Mouse (Mus musculus) testis, adult 2 months (tissue): ENCODE data around the gene Vps18.

ENCODE experiments used
- CTCF ChIP-seq: fragments of 200-500 bp; IDR thresholded peaks from 2 replicates; pipeline ENCODE4 v1.5.1; 2012; ENCODE audit warnings: low read depth, mild to moderate bottlenecking, inconsistent platforms, low read length, moderate library complexity; ENCODE audit not compliant: control insufficient read depth, insufficient read depth, insufficient replicate concordance
- POLR2A ChIP-seq: fragments of 200-500 bp; IDR thresholded peaks from 2 replicates; pipeline ENCODE4 v1.6.1; 2012; ENCODE audit warnings: low read depth, mild to moderate bottlenecking, inconsistent platforms, low read length, moderate library complexity; ENCODE audit not compliant: control insufficient read depth

GRCm38 (mm10) chr2:119327102-119327480, 38.6 kb downstream of the Vps18 start:
- TF ChIP-seq POLR2A (no peak), CTCF (peak; percentile 33; the same call in 1 of the 2 replicates)
